Mouse (Mus musculus) stomach, embryonic 14.5 days (tissue): ENCODE measurements around the gene Gns. TPM values are rescaled to one million over a fixed set of nuclear protein-coding genes. Genes with fewer than 3 reads are reported as not detected.

ENCODE experiments used
- ATAC-seq: fragments of 200-750 bp; cut with Nextera tagmentation; 2 replicates; pipeline ENCODE4 v1.8.0; 2017; ENCODE audit warnings: low read depth, moderate TSS enrichment; ENCODE audit not compliant: insufficient number of reproducible peaks, insufficient read depth, low FRiP score
- H3K27ac ChIP-seq: fragments of 300-500 bp; sonication (generic); 2 replicates; pipeline ENCODE4 v1.5.1; 2014; ENCODE audit warnings: mild to moderate bottlenecking, low read length, moderate library complexity, mixed read lengths
- H3K27me3 ChIP-seq: fragments of 300-500 bp; sonication (generic); 2 replicates; pipeline ENCODE4 v1.6.1; 2014; ENCODE audit warnings: low read length, control low read depth, mixed read lengths; ENCODE audit not compliant: control insufficient read depth, insufficient read depth
- H3K36me3 ChIP-seq: fragments of 300-500 bp; sonication (generic); 2 replicates; pipeline ENCODE4 v1.6.1; 2014; ENCODE audit warnings: mild to moderate bottlenecking, control low read depth, low read length, moderate library complexity, mixed read lengths; ENCODE audit not compliant: control insufficient read depth, insufficient read depth
- H3K4me1 ChIP-seq: fragments of 300-500 bp; sonication (generic); 2 replicates; pipeline ENCODE4 v1.6.1; 2014; ENCODE audit warnings: low read length, control low read depth, mixed read lengths; ENCODE audit not compliant: control insufficient read depth, insufficient read depth
- H3K4me2 ChIP-seq: fragments of 300-500 bp; sonication (generic); replicated peaks from 2 replicates; pipeline ENCODE4 v1.6.1; 2014; ENCODE audit warnings: low read depth, low read length, control low read depth
- H3K4me3 ChIP-seq: fragments of 300-500 bp; sonication (generic); 2 replicates; pipeline ENCODE4 v1.5.1; 2014; ENCODE audit warnings: low read depth, low read length, control low read depth
- H3K9ac ChIP-seq: fragments of 300-500 bp; sonication (generic); replicated peaks from 2 replicates; pipeline ENCODE4 v1.6.1; 2014; ENCODE audit warnings: low read depth, mild to moderate bottlenecking, control low read depth, low read length, moderate library complexity, mixed read lengths
- H3K9me3 ChIP-seq: fragments of 300-500 bp; sonication (generic); 2 replicates; pipeline ENCODE4 v1.6.1; 2016; ENCODE audit warnings: low read depth, low read length, control low read depth; ENCODE audit not compliant: control insufficient read depth
- WGBS: fragments of 180-500 bp; shearing (Covaris S2); extraction: QIAGEN DNeasy Blood & Tissue Kit; methylation state at CpG from one replicate; pipeline ENCODE4 v1.1.7; 2014; 5-methylcytosine and 5-hydroxymethylcytosine counted together
- polyA plus RNA-seq: library from polyadenylated mRNA; unstranded; fragments of >200 nt; fragmentation: Nextera tagmentation; extraction: Ambion mirVana; gene quantifications from 2 replicates; pipeline ENCODE4 v1.2.1, GENCODE M21; 2014

Gene Gns
- polyA plus RNA-seq, 1 experiment from 2014 or later = 53.7 TPM

DNA sequence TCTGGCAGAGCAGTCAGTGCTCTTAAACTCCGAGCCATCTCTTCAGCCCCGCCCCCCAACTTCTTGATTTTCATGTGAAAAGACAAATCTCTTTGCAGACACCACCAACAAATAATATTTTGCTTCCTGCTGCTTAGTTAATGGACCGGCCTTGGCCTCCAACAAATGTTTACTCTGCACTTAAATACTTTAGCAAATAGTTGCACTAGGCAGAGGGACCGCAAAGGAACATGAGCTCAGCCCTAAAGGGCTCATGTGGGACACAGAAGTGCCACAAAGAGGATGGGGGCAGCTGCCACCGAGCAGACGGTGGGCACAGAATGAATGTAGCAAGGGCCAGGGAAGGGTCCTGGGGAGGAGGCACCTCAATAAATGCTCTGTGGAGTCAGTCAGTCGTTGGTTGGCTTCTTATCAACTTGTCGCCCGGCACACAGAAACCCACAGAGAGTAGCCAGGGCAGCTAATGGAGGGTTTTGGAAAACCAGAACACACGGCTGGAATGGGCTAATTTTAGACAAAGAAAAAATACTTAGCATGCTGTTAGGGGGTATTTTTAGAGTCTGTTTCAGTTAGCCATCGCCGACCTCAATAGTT is 67.2 kb downstream of the Gns start:
- H3K4me2 ChIP-seq = peak overlapping the region; percentile 26; the same call in 1 of the 2 replicates
- no peaks in the 10 kb centered on the region for H3K9me3 ChIP-seq
- 24% methylated on average over 12 of the region's 12 CpGs for WGBS
- peaks cover 80% of the 10 kb centered on the region for H3K4me1 ChIP-seq
- H3K36me3 ChIP-seq = no peaks in the 10 kb centered on the region
- 0 out of 2 replicates have a peak, but pooled peaks have one; percentile 10 for ATAC-seq
- no peak overlapping the region for H3K9ac ChIP-seq
- no peaks in the 10 kb centered on the region for H3K27me3 ChIP-seq
- H3K27ac ChIP-seq = peak overlapping the region; percentile 83
- no peak overlapping the region for H3K4me3 ChIP-seq

- H3K4me3 ChIP-seq = no peak overlapping the region
- WGBS = 22% methylated on average over 16 of the region's 16 CpGs
- peak overlapping the region; percentile 26; the same call in 1 of the 2 replicates for H3K4me2 ChIP-seq
- no peaks in the 10 kb centered on the region for H3K9me3 ChIP-seq
- no peak for ATAC-seq
- peaks cover 79% of the 10 kb centered on the region for H3K4me1 ChIP-seq
- H3K27me3 ChIP-seq = no peaks in the 10 kb centered on the region
- peak overlapping the region; percentile 83 for H3K27ac ChIP-seq
- H3K9ac ChIP-seq = no peak overlapping the region
- no peaks in the 10 kb centered on the region for H3K36me3 ChIP-seq
These were observed 67.9 kb downstream of the Gns start for GRCm38 (mm10) chr10:121432635-121433280.

DNA sequence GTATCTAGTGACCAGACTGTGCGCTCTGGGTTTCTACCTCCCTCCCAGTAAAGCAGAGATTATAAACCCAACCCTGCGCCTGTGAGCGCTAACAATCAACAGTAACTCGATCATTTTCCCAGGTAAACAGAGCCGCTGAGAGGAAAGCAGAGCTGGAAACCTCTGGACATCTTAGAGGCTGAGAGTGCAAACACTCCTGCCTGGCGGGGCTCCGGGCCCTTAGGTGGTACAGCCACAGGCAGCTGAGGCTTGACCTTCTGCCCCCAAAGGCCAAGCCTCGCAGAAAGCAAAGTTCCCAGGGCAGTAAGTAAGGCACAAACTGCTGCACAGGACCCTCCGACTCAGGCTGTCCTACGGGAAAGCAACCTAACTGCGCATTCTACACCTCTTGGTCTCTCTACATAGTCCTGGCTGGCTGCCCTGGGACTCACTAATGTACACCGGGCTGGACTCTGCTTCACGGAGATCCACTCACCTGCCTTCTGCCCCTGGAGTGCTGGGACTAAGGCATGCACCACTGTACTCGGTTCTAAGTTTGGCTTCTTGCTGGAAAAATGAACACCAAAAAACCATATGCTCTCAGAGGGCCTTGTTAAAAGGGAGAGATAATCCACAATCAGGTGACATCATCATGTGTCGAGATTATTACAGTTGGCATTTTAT is 69.7 kb downstream of the Gns start:
- Histone ChIP-seq H3K9ac (no peak overlapping the region), H3K4me1 (peaks cover 64% of the 10 kb centered on the region), H3K27me3 (no peaks in the 10 kb centered on the region), H3K27ac (peak overlapping the region; percentile 52; the same call in 1 of the 2 replicates), H3K4me3 (no peak overlapping the region), H3K36me3 (no peaks in the 10 kb centered on the region), H3K9me3 (no peaks in the 10 kb centered on the region), H3K4me2 (no peak overlapping the region)
- WGBS = 53% methylated on average over 15 of the region's 15 CpGs
- ATAC-seq = no peak

DNA sequence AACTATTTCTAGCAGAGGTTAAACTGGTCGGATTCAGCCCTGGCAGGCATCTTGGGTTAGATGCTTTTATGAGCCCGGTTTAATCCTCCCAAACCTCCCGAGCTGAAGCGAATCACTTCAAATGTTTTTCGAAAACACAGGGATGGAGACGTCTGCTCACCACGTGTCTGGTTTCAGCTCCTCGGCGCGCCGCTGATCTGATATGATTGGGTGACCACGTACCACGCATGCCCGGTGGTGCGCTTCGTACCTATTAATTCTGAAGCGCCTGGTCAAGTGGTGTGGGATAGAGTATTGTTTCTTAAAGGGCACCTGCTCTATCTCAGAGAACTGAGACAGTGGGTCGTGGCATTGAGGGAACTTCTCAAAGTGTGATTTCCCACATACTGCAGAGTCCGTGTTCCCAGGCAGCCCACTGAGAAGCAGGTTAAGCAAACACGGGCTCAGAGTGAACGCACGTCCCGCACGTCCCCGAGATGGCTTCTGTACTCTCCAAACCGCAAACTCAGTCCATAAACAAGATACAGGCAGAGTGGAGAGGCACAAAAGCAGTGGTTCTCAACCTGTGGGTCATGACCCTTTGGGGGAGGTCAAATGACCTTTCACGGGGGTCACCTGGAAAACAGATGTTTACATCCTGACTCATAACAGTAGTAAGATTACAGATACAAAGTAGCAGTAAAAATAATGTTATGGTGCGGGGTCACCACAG is 70.8 kb downstream of the Gns start:
- WGBS = 47% methylated on average over 28 of the region's 28 CpGs
- Histone ChIP-seq H3K4me1 (peaks cover 59% of the 10 kb centered on the region), H3K27me3 (no peaks in the 10 kb centered on the region), H3K9me3 (no peaks in the 10 kb centered on the region), H3K4me2 (peak overlapping the region; percentile 22), H3K9ac (no peak overlapping the region), H3K36me3 (no peaks in the 10 kb centered on the region), H3K27ac (peak overlapping the region; percentile 23; the same call in 1 of the 2 replicates), H3K4me3 (no peak overlapping the region)
- no peak for ATAC-seq

- Histone ChIP-seq H3K27me3 (no peaks in the 10 kb centered on the region), H3K27ac (peak overlapping the region; percentile 23; the same call in 1 of the 2 replicates), H3K4me1 (peaks cover 56% of the 10 kb centered on the region), H3K36me3 (no peaks in the 10 kb centered on the region), H3K4me2 (peak overlapping the region; percentile 22; the same call in 1 of the 2 replicates), H3K9me3 (no peaks in the 10 kb centered on the region), H3K4me3 (no peak overlapping the region), H3K9ac (no peak overlapping the region)
- no peak for ATAC-seq
- 2% methylated on average over 8 of the region's 8 CpGs for WGBS
These were observed 71.4 kb downstream of the Gns start for GRCm38 (mm10) chr10:121436258-121436645.

GRCm38 (mm10) chr10:121436693-121437092 is 71.8 kb downstream of the Gns start:
- H3K36me3 ChIP-seq = no peaks in the 10 kb centered on the region
- H3K9ac ChIP-seq = no peak overlapping the region
- no peak for ATAC-seq
- 23% methylated on average over 4 of the region's 4 CpGs for WGBS
- no peak overlapping the region for H3K4me3 ChIP-seq
- peaks cover 55% of the 10 kb centered on the region for H3K4me1 ChIP-seq
- H3K27me3 ChIP-seq = no peaks in the 10 kb centered on the region
- peak overlapping the region; percentile 23; the same call in 1 of the 2 replicates for H3K27ac ChIP-seq
- H3K4me2 ChIP-seq = no peak overlapping the region
- H3K9me3 ChIP-seq = no peaks in the 10 kb centered on the region

GRCm38 (mm10) chr10:121438109-121438508 is 73.2 kb downstream of the Gns start:
- WGBS = 58% methylated on average over 8 of the region's 8 CpGs
- no peak for ATAC-seq

DNA sequence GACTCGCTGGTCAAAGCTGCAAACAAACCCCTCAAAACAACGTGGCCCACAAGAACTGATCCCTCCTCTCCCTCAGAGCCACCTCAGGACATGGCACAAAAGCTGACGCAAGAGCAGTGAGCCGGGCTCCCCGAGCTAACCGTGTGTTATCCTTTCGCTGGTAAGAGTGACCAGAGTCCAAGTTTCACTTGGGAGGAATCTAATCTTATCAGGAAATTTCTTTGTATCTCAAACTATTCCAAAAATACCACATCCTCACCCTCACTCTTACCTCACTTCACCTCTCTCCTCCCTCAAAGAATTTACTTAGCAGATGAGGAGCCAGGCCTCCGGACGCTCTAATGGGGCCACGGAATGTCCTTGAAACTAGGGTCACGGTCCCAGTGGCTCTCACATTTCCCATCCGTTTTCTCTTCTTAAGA is 74.4 kb downstream of the Gns start:
- 74% methylated on average over 12 of the region's 12 CpGs for WGBS
- H3K27ac ChIP-seq = no peak overlapping the region
- peaks cover 39% of the 10 kb centered on the region for H3K4me1 ChIP-seq
- H3K4me3 ChIP-seq = no peak overlapping the region
- H3K36me3 ChIP-seq = no peaks in the 10 kb centered on the region
- no peaks in the 10 kb centered on the region for H3K27me3 ChIP-seq
- no peak overlapping the region for H3K9ac ChIP-seq
- H3K9me3 ChIP-seq = no peaks in the 10 kb centered on the region
- no peak overlapping the region for H3K4me2 ChIP-seq
- no peak for ATAC-seq

More at GRCm38 (mm10) chr10:121438109-121438508, 73.2 kb downstream of the Gns start:
- Histone ChIP-seq H3K4me3 (no peak overlapping the region), H3K27ac (no peak overlapping the region), H3K4me1 (peaks cover 46% of the 10 kb centered on the region), H3K4me2 (no peak overlapping the region), H3K27me3 (no peaks in the 10 kb centered on the region), H3K36me3 (no peaks in the 10 kb centered on the region), H3K9ac (no peak overlapping the region), H3K9me3 (no peaks in the 10 kb centered on the region)
